Mouse (Mus musculus) midbrain, embryonic 10.5 days (tissue): ENCODE measurements around the gene Itgb5. TPM values are rescaled to one million over a fixed set of nuclear protein-coding genes. Genes with fewer than 3 reads are reported as not detected.

Experiments used
- polyA plus RNA-seq: library from polyadenylated mRNA; unstranded; fragments of >200 nt; fragmentation: Nextera tagmentation; extraction: Ambion mirVana; gene quantifications from 2 replicates; pipeline ENCODE4 v1.2.1, GENCODE M21; 2016

The Itgb5 gene
- polyA plus RNA-seq, 1 experiment from 2014 or later, result 9.0 TPM

Other genes starting within 250 kb of the Itgb5 start
- 34.3 and 45.7 TPM in 2 replicates for gene Heg1, start 145.3 kb upstream of the Itgb5 start, polyA plus RNA-seq
- 0.10 and 0.15 TPM in 2 replicates for gene Muc13, start 35.6 kb upstream of the Itgb5 start, polyA plus RNA-seq
- 82.5 and 95.8 TPM in 2 replicates for gene Umps, start 137.4 kb downstream of the Itgb5 start, polyA plus RNA-seq